Mouse (Mus musculus) intestine, postnatal 0 days (tissue): ENCODE data around the gene Opn4. TPM values are rescaled to one million over a fixed set of nuclear protein-coding genes. Genes with fewer than 3 reads are reported as not detected.

Source experiments
- ATAC-seq: fragments of 200-750 bp; cut with Nextera tagmentation; 2 replicates; pipeline ENCODE4 v1.8.0; 2017; ENCODE audit warnings: mild to moderate bottlenecking, moderate TSS enrichment, moderate library complexity
- H3K27ac ChIP-seq: fragments of 300-500 bp; sonication (generic); 2 replicates; pipeline ENCODE4 v1.5.1; 2014; ENCODE audit warnings: mild to moderate bottlenecking, low read depth, low read length, moderate library complexity
- H3K27me3 ChIP-seq: fragments of 300-500 bp; sonication (generic); replicated peaks from 2 replicates; pipeline ENCODE4 v1.6.1; 2014; ENCODE audit warnings: low read length, mixed read lengths; ENCODE audit not compliant: control insufficient read depth, insufficient read depth
- H3K36me3 ChIP-seq: fragments of 300-500 bp; sonication (generic); 2 replicates; pipeline ENCODE4 v1.6.1; 2014; ENCODE audit warnings: mild to moderate bottlenecking, moderate library complexity; ENCODE audit not compliant: control insufficient read depth, insufficient read depth
- H3K4me1 ChIP-seq: fragments of 300-500 bp; sonication (generic); replicated peaks from 2 replicates; pipeline ENCODE4 v1.6.1; 2014; ENCODE audit warnings: antibody characterized with exemption, low read length, mixed read lengths; ENCODE audit not compliant: control insufficient read depth, insufficient read depth
- H3K4me2 ChIP-seq: fragments of 300-500 bp; sonication (generic); replicated peaks from 2 replicates; pipeline ENCODE4 v1.6.1; 2014; ENCODE audit warnings: low read depth, mild to moderate bottlenecking, moderate library complexity
- H3K4me3 ChIP-seq: fragments of 300-500 bp; sonication (generic); 2 replicates; pipeline ENCODE4 v1.5.1; 2014; ENCODE audit warnings: low read depth, low read length
- H3K9ac ChIP-seq: fragments of 300-500 bp; sonication (generic); 2 replicates; pipeline ENCODE4 v1.6.1; 2014; ENCODE audit warnings: mild to moderate bottlenecking, low read depth, low read length
- H3K9me3 ChIP-seq: fragments of 300-500 bp; sonication (generic); 2 replicates; pipeline ENCODE4 v1.6.1; 2016; ENCODE audit warnings: mixed run types; ENCODE audit not compliant: control insufficient read depth
- CTCF ChIP-seq: sonication (generic); IDR thresholded peaks from 2 replicates; pipeline ENCODE4 v1.5.1; 2016; ENCODE audit warnings: low read depth, mild to moderate bottlenecking, control low read depth, antibody characterized with exemption, moderate library complexity
- WGBS: fragments of 180-500 bp; shearing (Covaris S2); extraction: QIAGEN DNeasy Blood & Tissue Kit; methylation state at CpG from one replicate; pipeline ENCODE4 v1.1.7; 2014; 5-methylcytosine and 5-hydroxymethylcytosine counted together
- polyA plus RNA-seq: library from polyadenylated mRNA; unstranded; fragments of >200 nt; fragmentation: Nextera tagmentation; extraction: Ambion mirVana; gene quantifications from 2 replicates; pipeline ENCODE4 v1.2.1, GENCODE M21; 2015

Gene Opn4
- polyA plus RNA-seq, 1 experiment from 2014 or later = 0.69 TPM

- 23% methylated on average over 8 of the region's 8 CpGs for WGBS
- H3K27me3 ChIP-seq = no peaks in the 10 kb centered on the region
- H3K27ac ChIP-seq = peak within 1 kb of the TSS; percentile 90
- peak within 1 kb of the TSS; percentile 45 for H3K4me2 ChIP-seq
- no peaks in the 10 kb centered on the region for H3K9me3 ChIP-seq
- H3K36me3 ChIP-seq = no peaks in the 10 kb centered on the region
- peaks cover 12% of the 10 kb centered on the region for H3K4me1 ChIP-seq
- ATAC-seq = peak; percentile 74
- no peak for TF ChIP-seq CTCF
- peak within 1 kb of the TSS; percentile 45 for H3K9ac ChIP-seq
- H3K4me3 ChIP-seq = no peak within 1 kb of the TSS
Observed at GRCm38 (mm10) chr14:34588498-34588897, 11.4 kb downstream of the Opn4 start, which contains the start of gene Ldb3. TSS of gene Ldb3 (minus strand) at chr14:34588682.

GRCm38 (mm10) chr14:34588005-34588404, 11.9 kb downstream of the Opn4 start:
- Histone ChIP-seq H3K9ac (peak overlapping the region; percentile 45), H3K4me2 (peak overlapping the region; percentile 45), H3K36me3 (no peaks in the 10 kb centered on the region), H3K27me3 (no peaks in the 10 kb centered on the region), H3K9me3 (no peaks in the 10 kb centered on the region), H3K4me3 (no peak overlapping the region), H3K4me1 (peaks cover 12% of the 10 kb centered on the region), H3K27ac (peak overlapping the region; percentile 90)
- peak; percentile 74 for ATAC-seq
- 25% methylated on average over 5 of the region's 5 CpGs for WGBS
- TF ChIP-seq CTCF = no peak

- Histone ChIP-seq H3K9ac (no peak overlapping the region), H3K9me3 (no peaks in the 10 kb centered on the region), H3K27ac (peak overlapping the region; percentile 90), H3K27me3 (no peaks in the 10 kb centered on the region), H3K36me3 (no peaks in the 10 kb centered on the region; the same call in 1 of the 2 replicates), H3K4me3 (no peak overlapping the region), H3K4me1 (peaks cover 12% of the 10 kb centered on the region), H3K4me2 (peak overlapping the region; percentile 45)
- ATAC-seq = no peak
- TF ChIP-seq CTCF = no peak
- 61% methylated on average over 3 of the region's 3 CpGs for WGBS
Observed at GRCm38 (mm10) chr14:34586871-34587270, 13.1 kb downstream of the Opn4 start.

GRCm38 (mm10) chr14:34585358-34586105, 14.4 kb downstream of the Opn4 start:
- Histone ChIP-seq H3K36me3 (no peaks in the 10 kb centered on the region; the same call in 1 of the 2 replicates), H3K27ac (peak overlapping the region; percentile 90), H3K9ac (no peak overlapping the region), H3K4me2 (no peak overlapping the region; the same call in 1 of the 2 replicates), H3K4me1 (peaks cover 12% of the 10 kb centered on the region), H3K27me3 (no peaks in the 10 kb centered on the region), H3K9me3 (no peaks in the 10 kb centered on the region), H3K4me3 (no peak overlapping the region)
- WGBS = 41% methylated on average over 9 of the region's 9 CpGs
- TF ChIP-seq CTCF = no peak
- peak; percentile 74 for ATAC-seq

- H3K9ac ChIP-seq = no peak overlapping the region
- no peaks in the 10 kb centered on the region for H3K9me3 ChIP-seq
- TF ChIP-seq CTCF = no peak
- H3K4me2 ChIP-seq = no peak overlapping the region
- no peak for ATAC-seq
- WGBS = 67% methylated on average over 3 of the region's 3 CpGs
- no peak overlapping the region for H3K4me3 ChIP-seq
- peaks cover 8% of the 10 kb centered on the region for H3K4me1 ChIP-seq
- no peak overlapping the region for H3K27ac ChIP-seq
- H3K27me3 ChIP-seq = no peaks in the 10 kb centered on the region
- peaks cover 6% of the 10 kb centered on the region; the same call in 1 of the 2 replicates for H3K36me3 ChIP-seq
Observed at GRCm38 (mm10) chr14:34582740-34583427, 17.1 kb downstream of the Opn4 start.

DNA sequence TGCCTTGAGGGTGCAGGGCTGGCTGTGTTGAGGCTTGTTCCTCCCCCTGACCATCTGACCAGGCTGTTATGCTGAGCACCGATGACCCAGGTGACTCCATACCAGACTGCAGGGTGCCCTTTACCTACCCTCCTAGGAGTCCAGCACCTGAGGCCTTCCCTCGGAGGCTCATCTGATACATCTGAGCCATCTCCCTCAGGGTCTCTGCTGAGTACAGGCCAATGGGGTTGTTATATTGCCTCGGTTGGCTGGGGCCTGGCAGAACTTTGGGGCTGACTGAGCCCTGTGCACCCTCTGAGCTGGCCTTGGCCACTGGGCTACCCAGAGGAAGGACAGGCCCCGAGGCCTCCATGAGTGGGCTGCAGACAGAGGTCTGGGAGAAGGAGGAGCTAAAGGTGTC, 23.1 kb downstream of the Opn4 start:
- no peak for ATAC-seq

More for the DNA sequence above, 23.1 kb downstream of the Opn4 start:
- Histone ChIP-seq H3K36me3 (peaks cover 21% of the 10 kb centered on the region; the same call in 1 of the 2 replicates), H3K4me1 (0 out of 2 replicates have a peak, but pooled peaks cover 10% of the 10 kb centered on the region), H3K27me3 (no peaks in the 10 kb centered on the region), H3K4me3 (no peak overlapping the region), H3K9ac (no peak overlapping the region), H3K27ac (no peak overlapping the region), H3K9me3 (no peaks in the 10 kb centered on the region), H3K4me2 (no peak overlapping the region)
- 89% methylated on average over 4 of the region's 4 CpGs for WGBS
- TF ChIP-seq CTCF = no peak
